Mouse (Mus musculus): Measurements from ENCODE around the gene Rbms1.
"Not testable (repeated sequence)": the region's sequence is repeated elsewhere in the genome, so short reads cannot be mapped to it uniquely, and the experiment has no call there.

The Rbms1 gene

DNA sequence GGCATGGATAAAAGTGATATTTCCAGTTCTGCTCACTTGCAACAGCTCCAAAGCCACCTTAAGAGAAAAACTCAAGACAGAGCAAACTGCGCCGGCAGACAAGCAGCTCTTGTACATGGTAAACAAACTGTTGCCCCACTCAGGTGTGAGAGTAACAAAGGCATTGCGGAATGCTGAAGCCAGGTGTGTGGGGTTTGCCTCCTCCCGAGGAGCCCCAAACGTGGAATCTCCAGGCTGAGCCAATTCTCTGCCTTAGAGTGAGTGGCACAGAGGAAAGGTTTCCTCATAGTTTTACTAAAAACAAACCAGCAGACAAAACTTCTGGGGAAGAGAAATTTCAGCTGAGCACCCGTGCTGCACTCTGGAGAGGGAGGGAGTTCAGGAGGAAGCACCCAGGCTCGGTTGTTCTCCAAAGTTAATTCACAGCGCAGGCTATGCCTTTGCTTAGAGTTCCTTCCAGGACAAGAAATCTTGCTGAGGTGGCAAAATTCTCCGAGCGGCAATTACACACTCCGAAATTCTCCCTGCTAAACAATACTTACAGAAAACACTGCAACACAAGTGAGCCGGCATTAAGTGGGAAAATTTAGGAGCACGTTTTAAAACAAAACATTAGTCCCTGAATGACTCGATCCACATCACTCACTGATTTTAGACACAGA lies 111.8 kb downstream of the Rbms1 start:
- DNase-seq (ENCODE audit: extremely low spot score, low read depth, low spot score) = no peak

DNA sequence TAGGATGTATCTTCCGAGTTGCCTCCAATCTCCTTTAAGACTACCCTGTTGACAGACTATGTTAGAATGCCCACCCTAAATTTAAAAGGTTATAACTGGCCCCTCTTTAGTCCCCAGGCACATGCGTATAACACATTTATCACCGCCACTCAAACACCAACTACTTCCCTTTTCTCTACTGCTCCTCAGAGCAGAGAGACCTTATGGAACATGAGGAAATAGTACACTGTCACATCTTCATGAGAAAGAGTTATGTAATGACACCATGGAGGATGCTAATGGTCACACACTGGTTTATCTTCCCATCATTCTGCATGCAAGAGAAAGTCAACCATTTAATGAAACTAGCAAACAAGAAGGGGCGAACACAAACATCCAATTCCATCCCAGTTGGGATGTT lies 114.5 kb downstream of the Rbms1 start:
- DNase-seq (ENCODE audit: extremely low spot score, low read depth, low spot score) = no peak

DNA sequence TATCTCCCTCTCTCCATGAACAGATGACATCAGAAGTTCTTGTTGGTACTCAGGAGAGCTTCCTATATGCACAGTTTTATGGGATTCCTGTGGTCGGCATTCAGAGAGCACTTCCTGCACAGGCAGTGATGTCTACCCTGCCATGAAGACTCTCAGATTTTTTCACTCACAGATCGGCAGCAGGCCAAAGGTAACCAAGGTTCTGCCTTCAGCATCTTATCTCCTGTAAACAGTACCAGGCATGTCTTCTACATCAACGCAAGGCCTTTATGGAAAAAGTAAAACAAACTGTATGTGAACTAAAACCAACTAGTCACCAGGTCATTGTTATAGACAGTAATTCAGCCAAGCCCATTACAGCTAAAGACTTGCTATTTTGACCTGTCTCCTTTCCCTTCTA lies 115.0 kb downstream of the Rbms1 start:
- no peak for DNase-seq (ENCODE audit: extremely low spot score, low read depth, low spot score)

DNA sequence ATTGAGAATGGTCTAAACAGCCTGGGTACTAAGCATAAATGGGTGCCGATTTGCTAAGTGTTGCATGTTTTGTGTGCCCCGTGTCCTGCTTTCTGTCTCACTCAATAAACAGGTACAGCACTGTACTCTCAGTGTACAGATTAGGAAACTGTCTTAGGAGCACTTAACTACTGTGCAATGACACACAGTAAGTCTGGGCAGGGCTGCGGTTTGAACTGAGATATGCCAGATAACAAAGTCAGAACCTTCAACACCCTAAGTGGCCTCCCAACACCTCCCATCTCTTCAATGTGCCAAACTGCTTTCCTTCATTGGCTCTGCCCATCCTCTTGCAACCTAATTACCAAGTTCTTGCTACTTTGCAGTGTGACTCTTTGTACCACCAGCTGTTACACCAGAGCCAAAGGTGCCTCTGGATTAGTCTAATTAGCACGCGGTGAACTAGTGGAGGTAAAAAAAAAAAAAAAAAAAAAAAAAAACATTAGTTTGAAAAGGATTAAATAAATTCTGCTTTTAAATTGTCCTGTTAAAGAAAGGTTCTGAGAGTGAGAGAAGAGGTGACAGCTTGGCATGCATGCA lies 117.6 kb downstream of the Rbms1 start:
- no peak for DNase-seq (ENCODE audit: extremely low spot score, low read depth, low spot score)

DNA sequence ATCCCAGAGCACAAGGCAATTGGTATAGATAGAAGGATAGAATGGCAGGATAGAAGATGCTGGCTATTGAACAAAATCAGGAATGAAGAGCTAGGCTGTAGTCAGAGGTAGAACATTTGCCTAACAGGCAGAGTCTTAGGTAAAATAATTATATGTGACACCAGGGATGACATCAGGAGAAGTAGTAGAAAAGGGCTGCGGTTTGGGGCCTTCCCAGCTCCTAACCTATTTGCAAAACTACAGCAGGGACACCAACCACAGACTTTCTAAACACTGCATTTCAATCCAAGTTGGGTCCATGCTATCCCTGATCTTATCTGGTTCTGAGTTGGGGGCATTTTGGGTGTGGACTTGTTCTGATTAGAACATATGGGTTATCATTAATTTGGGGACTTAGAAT lies 118.7 kb downstream of the Rbms1 start:
- no peak for DNase-seq (ENCODE audit: extremely low spot score, low read depth, low spot score)

DNA sequence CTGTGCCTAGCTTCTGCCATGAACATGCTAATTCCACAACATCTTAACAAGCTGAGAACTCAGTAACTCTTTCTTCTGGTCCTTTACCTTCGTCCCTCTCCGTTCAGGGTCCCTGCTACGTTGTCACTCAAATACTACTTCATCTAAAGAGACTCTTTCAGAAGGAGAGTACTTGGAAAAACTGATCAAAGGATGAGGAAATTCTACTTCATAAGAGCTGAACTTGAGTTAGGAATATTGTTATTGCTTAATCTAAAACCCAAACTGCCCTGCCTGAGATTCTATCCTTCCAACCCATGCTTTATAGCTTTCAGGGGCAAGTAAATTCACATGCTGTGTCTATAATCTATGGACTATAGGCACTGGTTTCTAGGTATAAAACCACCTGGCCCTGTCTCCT lies 119.4 kb downstream of the Rbms1 start:
- DNase-seq (ENCODE audit: extremely low spot score, low read depth, low spot score) = no peak

DNA sequence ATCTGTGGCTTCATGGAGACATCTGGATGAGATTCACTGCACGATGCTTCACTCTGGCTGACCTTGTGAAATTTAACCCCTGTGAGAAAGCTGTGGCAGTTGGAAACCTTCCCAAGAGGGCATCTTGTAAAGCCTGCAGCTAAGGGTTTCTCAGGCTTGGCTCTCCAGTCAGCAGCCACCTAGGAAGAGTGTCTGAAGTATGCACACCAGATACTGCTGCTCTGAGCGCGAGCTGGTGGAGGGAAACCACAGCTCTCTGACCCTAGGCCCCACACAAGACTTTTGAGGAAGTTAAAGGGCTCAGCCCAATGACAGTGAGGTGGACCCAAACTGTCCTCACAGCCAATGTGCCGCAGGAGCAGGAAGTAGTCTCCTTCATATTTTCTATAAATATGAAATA lies 120.0 kb downstream of the Rbms1 start:
- DNase-seq (ENCODE audit: extremely low spot score, low read depth, low spot score) = no peak

DNA sequence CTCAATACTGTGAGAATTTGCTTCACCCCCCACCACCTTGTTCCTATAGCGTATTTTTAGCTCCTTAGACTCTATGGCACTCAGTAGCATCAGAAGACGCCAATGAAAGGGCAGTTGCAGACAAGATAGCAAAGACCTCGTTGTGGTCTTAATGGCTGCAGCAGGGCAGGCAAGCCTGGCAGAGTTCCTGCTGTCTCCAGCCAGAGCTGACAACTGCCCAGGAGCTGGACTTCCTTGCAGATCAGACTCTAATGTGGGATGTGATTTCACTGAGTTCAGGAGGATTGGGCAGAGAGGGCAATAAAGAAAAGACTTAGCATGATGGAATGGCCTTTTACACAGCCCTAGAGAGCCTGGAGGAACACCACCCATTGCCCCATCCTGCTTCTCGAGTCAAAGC lies 122.1 kb downstream of the Rbms1 start:
- no peak for DNase-seq (ENCODE audit: extremely low spot score, low read depth, low spot score)

DNA sequence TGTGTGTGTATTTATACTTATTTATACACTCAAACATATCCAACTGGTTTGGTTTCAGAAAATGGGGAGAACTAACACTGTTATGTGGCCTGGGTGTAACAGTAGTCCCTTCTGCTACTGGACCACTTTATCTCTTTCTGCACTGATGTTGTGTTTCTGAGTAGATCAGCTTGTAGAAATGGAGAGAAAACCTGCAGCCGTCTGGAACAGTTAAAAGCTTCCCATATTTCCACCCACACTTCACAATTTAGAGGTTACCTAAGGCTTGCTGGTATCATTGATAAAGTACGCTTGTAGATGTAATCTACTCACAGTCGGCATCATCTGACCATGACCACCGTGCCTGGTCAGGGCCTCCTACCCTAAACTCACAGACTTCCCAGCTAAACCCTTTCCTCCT lies 123.5 kb downstream of the Rbms1 start:
- DNase-seq (ENCODE audit: extremely low spot score, low read depth, low spot score) = no peak

DNA sequence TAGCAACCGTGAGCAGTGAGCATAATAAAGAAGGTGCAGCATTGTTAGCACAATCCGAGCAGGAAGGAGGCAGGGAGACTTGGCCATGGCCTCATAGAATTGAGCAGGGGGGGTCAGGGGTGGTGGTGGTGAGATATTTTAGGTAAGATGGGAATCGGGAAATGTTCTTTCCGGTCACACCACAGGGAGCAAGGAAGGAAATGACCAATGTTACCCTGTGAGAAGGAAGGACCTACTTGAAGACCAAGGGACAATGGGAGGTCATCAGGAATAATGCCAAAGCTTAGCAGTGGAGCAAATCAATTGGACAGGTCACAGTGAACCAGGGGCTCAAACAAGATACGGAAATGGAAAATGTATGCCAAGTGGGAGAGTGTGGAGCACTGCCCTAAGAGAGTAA lies 124.1 kb downstream of the Rbms1 start:
- DNase-seq (ENCODE audit: extremely low spot score, low read depth, low spot score) = no peak

DNA sequence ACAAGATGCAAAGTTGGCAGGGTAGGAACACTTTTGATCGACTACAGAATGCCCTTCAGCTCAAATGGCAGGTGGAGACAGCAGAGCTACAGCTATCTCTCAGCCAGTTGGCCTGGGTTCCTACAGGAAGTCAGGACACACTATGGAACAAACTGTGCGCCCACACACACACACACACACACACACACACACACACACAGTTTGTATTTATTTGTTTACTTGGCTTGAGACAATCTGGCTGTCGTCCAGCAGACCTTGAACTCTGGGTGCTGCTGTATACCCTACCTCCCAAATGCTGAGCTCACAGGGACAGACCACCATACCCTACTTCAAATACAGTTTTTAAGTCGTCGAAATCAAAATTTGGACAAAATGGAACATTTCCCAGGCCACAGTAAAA lies 125.4 kb downstream of the Rbms1 start:
- DNase-seq (ENCODE audit: extremely low spot score, low read depth, low spot score) = no peak

DNA sequence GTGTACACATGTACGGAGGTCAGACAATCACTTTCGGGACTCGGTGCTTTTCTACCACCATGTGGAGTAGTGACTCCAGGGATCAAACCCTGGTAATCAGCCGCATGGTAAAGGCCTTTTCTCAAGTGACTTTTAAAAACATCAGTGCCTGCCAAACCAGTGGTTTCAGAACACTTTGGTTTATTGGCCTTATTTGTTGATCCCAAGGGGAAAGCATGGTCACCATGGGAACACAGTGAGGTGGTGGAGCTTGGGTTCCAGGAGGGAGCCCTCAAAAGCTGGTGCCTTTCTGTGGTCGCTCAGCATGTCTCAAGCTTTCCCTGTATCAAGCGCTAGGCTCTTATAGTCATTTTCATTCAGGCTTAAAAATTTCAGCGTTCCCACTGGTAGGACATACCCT lies 126.8 kb downstream of the Rbms1 start:
- no peak for DNase-seq (ENCODE audit: extremely low spot score, low read depth, low spot score)

DNA sequence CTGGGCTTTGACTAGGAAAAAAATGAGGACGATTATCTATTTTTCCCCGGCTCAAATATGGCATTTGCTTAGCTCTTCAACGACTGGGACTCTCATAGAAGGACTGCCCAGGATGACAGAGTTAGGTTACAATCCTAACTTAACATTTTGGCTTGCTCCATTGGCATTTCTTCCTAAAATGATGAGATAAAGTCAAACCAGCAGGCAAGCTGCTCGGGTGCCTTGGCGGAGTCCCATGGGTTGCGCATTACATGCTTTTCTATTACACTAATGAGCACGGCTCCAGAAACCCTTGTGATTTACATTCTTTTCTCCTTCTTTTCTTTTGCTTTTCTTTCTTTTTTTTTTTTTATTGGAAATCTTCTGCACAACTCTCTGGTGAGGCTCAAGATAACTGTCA lies 128.7 kb downstream of the Rbms1 start:
- no peak for DNase-seq (ENCODE audit: extremely low spot score, low read depth, low spot score)

DNA sequence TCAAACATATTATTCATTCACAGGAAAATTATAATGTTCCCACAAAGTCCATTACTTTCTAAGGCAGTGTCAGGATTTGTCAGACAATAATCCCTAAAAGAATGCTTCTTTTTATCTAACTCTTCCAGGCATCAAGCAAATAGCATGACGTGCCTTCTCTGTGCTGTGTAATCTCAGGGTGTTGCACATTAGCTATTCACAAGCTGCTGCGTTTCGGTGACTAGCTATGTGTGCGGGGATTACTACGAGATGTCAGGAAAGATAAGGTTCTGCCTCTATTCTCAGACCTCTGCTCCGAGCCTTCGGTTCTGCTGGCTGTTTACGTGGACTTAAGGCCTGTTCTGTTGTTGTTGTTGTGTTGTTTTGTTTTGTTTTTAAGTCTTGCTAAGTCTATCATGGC lies 130.7 kb downstream of the Rbms1 start:
- DNase-seq (ENCODE audit: extremely low spot score, low read depth, low spot score) = no peak

DNA sequence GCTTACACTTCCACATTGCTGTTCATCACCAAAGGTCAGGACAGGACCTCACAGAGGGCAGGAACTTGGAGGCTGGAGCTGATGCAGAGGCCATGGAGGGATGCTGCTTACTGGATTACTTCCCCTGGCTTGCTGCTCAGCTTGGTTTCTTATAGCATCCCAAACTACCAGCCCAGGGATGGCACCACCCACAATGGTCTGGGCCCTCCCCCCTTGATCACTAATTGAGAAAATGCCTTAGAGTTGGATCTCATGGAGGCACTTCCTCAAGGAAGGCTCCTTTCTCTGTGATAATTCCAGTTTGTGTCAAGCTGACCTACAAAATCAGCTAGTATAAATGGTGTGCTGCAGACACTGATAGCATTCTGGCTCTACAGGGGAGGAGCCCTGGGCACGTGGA lies 132.5 kb downstream of the Rbms1 start:
- not testable (repeated sequence) for DNase-seq (ENCODE audit: extremely low spot score, low read depth, low spot score)

DNA sequence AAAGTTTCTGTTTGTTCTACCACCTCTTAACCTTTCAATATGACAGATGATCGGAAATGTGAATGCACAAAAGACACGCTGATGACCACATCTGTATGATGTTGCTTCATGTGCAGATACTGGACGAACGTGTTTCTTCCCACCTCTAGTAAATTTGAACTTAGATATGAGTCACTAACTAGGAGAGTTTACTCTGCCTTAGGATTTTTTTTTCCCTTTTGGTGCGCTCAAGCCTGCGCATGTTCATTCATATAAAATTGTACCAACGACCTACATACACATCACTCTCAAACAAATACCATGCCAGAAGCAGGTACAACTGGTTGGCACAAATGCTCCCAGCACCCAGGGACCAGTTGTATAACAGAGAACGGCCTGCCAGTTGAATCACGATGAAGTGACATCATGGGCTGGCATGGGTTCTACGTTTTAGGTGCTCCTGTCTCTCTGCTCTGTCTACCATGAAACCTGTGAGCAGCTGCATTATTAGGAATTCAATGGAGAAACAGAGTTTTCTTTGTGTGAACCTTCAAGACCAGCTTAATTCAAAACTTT lies 134.0 kb downstream of the Rbms1 start:
- DNase-seq (ENCODE audit: extremely low spot score, low read depth, low spot score) = no peak

DNA sequence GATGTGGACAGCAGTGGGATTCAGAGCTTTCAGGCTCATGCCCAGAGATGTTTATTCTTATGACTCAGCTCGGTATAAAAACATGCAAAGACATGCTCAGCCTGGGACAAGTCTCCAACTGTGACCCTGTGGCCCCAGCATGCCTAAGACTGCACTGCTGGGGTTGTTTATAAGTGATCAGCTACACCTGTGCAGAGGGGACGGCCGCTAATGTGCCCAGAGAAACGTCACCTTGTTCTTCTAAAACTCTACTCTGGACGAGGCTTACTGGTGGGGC lies 135.9 kb downstream of the Rbms1 start:
- DNase-seq (ENCODE audit: extremely low spot score, low read depth, low spot score) = no peak

DNA sequence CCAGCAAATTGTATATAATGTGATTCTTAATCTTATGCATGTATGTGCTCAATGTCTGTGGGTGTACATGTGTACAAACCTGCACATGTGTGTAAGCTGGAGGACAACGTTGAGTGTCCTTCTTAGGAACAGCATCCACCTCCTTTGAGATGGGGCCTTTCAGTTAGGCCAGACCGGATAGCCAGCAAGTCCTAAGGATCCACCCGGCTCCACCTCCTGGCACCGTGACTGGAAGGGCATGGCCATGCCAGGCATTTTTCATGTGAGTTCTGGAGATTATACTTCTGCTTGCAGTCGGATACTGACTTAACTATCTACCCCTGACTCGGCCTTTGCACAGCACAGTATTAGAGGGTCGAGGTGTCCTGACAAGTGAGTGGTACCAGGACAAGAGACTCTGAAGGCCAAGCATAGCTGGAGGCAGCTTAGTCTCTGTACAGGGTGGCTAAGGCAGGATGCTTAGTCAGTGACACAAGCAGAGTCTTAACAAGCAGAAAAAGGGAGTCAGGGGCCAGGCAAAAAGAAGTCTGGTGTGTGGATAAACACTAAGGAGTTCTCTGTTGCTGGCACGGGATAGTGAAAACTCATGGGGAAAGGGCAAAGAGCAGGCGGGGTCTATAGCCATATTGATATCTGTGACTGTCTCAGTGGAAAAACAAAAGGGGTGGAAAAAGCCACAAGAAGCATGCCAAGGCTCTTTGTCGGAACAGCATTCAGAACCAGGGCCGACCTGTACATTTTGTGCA lies 136.4 kb downstream of the Rbms1 start:
- no peak for DNase-seq (ENCODE audit: extremely low spot score, low read depth, low spot score)

DNA sequence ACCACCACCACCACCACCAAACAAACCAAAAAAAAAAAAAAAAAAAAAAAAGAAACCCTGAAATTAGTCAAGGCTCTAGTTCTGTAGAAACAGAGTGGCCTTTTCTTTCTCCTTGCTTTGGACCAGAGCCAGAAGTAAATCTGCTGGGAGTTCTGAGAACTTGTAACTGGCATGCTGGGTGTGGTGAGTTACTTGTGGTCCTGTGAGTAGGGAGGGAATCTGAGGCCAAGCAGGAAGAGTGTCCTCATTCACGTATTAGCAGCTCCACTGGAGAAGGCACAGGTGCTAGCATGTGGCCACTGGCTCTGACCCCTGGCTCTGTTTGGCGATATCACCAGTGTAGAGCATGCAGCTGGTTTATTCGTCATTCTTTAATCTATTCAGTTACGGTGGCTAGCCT lies 137.3 kb downstream of the Rbms1 start:
- DNase-seq (ENCODE audit: extremely low spot score, low read depth, low spot score) = no peak

DNA sequence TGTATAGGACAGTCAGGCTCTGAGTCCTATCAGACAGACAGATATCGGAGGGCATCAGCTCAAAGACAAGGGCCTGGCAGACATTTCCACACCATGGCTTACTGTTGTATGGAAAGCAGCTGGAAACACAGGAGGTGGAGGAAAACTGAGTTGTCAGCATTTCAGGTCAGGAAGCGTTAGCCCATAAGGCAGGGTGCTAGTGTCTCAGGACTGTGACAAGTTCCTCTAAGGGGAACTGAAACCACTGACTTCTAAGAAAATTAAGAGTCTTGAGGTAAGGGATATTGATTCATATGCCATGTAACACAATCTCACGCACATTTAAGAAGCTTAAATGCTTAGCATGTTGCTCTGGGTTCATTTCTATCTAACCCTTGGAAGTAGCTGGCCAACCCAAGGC lies 141.4 kb downstream of the Rbms1 start:
- DNase-seq (ENCODE audit: extremely low spot score, low read depth, low spot score) = no peak

DNA sequence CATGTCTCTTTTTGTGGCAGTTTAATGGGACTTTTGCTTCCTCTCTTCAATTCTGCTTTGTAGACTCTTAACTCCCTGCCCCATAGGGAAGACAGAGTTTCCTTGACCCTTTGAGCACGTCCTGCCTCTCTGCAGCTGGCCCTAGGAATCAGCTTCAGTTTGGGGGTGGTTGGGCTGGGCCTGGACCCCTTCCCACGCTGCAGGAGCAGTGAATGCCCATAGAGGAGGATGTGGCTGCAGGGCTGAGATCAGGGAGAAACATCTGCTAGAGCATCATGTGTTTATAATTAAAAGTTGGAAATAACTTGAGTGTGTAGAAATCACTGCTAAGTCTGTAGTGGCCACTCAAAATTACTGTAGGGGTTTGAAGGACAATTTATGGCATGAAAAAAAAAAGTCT lies 144.4 kb downstream of the Rbms1 start:
- no peak for DNase-seq (ENCODE audit: extremely low spot score, low read depth, low spot score)

DNA sequence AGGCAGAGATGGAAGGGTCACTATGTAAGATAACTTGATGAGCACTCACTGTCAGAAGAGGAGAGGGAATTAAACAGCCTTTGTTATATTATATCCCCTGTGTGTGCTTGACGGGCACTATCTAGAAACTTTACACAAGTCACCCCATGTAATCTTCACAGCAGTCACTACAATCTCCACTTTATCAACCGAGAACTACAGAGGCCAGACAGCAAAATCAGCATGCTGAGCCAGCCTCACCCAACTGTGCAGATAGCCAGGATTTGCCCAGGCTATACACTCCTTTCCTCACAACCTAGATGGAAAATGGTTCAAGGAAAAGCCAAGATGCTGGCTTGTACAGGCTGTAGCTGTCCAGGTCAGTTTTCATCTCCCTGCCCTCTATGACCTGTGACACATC lies 146.7 kb downstream of the Rbms1 start:
- no peak for DNase-seq (ENCODE audit: extremely low spot score, low read depth, low spot score)

DNA sequence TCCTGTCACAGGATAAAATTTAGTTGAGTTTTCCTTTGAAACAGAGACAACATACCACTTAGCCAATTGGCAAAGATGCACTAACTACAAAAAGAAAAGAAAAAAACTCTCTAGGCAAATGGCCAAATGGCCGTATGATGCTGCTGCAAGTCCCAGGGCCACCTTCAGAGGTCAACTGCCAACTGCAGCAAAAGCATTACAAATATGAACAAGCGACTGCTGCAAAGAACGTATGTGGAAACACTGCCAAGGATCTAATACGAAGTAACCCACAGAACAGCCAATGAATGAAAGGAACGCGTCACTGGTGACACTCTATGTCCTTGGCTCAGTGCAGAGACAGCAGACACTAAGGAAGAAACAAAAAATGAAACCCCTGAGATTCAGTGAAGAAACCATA lies 148.2 kb downstream of the Rbms1 start:
- DNase-seq (ENCODE audit: extremely low spot score, low read depth, low spot score) = no peak

Measured in hindlimb bud, embryonic 11.5 days (tissue).